Mouse (Mus musculus) fibroblast of lung, adult 2 months (primary cell): Measurements from ENCODE around the gene Gm21095.
"Not testable (repeated sequence)": the region's sequence is repeated elsewhere in the genome, so short reads cannot be mapped to it uniquely, and the experiment has no call there.

Experiments used
- DNase-seq: peaks from one replicate; pipeline ENCODE4 v3.0.0-alpha.2; 2011; ENCODE audit warnings: low read depth

Gm21095 gene

DNA sequence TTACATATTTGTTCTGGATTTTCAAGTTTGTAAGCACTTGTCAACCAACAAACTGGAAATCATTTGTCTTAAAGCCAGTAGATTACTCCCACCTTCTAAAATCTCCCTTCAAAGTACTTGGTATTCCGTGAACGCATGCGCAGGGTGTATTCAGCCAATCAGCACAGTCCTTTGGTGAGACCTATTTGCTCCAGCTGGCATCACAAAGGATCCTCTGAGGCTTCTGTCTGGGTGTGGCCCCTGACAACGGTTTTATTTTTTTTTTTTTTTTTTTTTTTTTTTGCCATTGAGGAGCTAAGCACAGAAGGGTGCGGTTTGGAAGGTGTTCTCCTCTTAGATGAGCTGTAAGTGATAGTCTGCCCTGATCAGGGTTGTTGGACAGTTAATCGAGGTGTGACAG, at the start of gene Gm21095:
TSS of gene Gm21095 (plus strand) at position 301 of the 400 bp plus-strand sequence.
- not testable (repeated sequence) for DNase-seq
